Mouse (Mus musculus) intestine, embryonic 14.5 days (tissue): ENCODE data around the gene Nhsl1. TPM values are rescaled to one million over a fixed set of nuclear protein-coding genes. Genes with fewer than 3 reads are reported as not detected.
A peak's percentile ranks its signal among the peaks of the same experiment; 100 is the strongest.

Source experiments
- ATAC-seq: fragments of 200-750 bp; cut with Nextera tagmentation; replicated peaks from 2 replicates; pipeline ENCODE4 v1.8.0; 2017; ENCODE audit warnings: low read depth, moderate number of reproducible peaks, moderate TSS enrichment, moderate library complexity; ENCODE audit not compliant: low FRiP score, low TSS enrichment
- DNase-seq: peaks from one replicate; pipeline ENCODE4 v3.0.0-alpha.2; 2018; ENCODE audit warnings: low spot score
- H3K27ac ChIP-seq: fragments of 300-500 bp; sonication (generic); 2 replicates; pipeline ENCODE4 v1.5.1; 2014; ENCODE audit warnings: low read depth, mild to moderate bottlenecking, control low read depth
- H3K27me3 ChIP-seq: fragments of 300-500 bp; sonication (generic); replicated peaks from 2 replicates; pipeline ENCODE4 v1.6.1; 2014; ENCODE audit warnings: low read length, control low read depth; ENCODE audit not compliant: control insufficient read depth, insufficient read depth
- H3K36me3 ChIP-seq: fragments of 300-500 bp; sonication (generic); 2 replicates; pipeline ENCODE4 v1.6.1; 2014; ENCODE audit warnings: low read length, control low read depth; ENCODE audit not compliant: control insufficient read depth, insufficient read depth
- H3K4me1 ChIP-seq: fragments of 300-500 bp; sonication (generic); replicated peaks from 2 replicates; pipeline ENCODE4 v1.6.1; 2014; ENCODE audit warnings: low read length, control low read depth, mixed read lengths; ENCODE audit not compliant: control insufficient read depth, insufficient read depth
- H3K4me2 ChIP-seq: fragments of 300-500 bp; sonication (generic); 2 replicates; pipeline ENCODE4 v1.6.1; 2014; ENCODE audit warnings: low read length
- H3K4me3 ChIP-seq: fragments of 300-500 bp; sonication (generic); 2 replicates; pipeline ENCODE4 v1.5.1; 2014; ENCODE audit warnings: low read depth, low read length, control low read depth, mixed read lengths
- H3K9ac ChIP-seq: fragments of 300-500 bp; sonication (generic); 2 replicates; pipeline ENCODE4 v1.6.1; 2014; ENCODE audit warnings: mild to moderate bottlenecking, low read length
- H3K9me3 ChIP-seq: fragments of 300-500 bp; sonication (generic); 2 replicates; pipeline ENCODE4 v1.6.1; 2016; ENCODE audit warnings: low read length, control low read depth; ENCODE audit not compliant: control insufficient read depth
- WGBS: fragments of 180-500 bp; shearing (Covaris S2); extraction: QIAGEN DNeasy Blood & Tissue Kit; methylation state at CpG from one replicate; pipeline ENCODE4 v1.1.7; 2014; 5-methylcytosine and 5-hydroxymethylcytosine counted together
- polyA plus RNA-seq: library from polyadenylated mRNA; unstranded; fragments of >200 nt; fragmentation: Nextera tagmentation; extraction: Ambion mirVana; gene quantifications from 2 replicates; pipeline ENCODE4 v1.2.1, GENCODE M21; 2014

Gene Nhsl1
- polyA plus RNA-seq, 1 experiment from 2014 or later, result 10.6 TPM

- Histone ChIP-seq H3K4me1 (peaks cover 13% of the 10 kb centered on the region), H3K4me2 (peak overlapping the region; percentile 85), H3K27me3 (no peaks in the 10 kb centered on the region), H3K27ac (no peak overlapping the region), H3K4me3 (peak overlapping the region; percentile 90), H3K9ac (peak overlapping the region; percentile 88; the same call in 1 of the 2 replicates), H3K36me3 (no peaks in the 10 kb centered on the region), H3K9me3 (no peaks in the 10 kb centered on the region)
- no peak for DNase-seq
- no peak for ATAC-seq
- WGBS, result 28% methylated on average over 4 of the region's 4 CpGs
Observed at GRCm38 (mm10) chr10:18319691-18320090, 906 bp downstream of the Nhsl1 start.

GRCm38 (mm10) chr10:18321861-18322260 lies 3.1 kb downstream of the Nhsl1 start:
- no peaks in the 10 kb centered on the region for H3K36me3 ChIP-seq
- H3K4me2 ChIP-seq, result no peak overlapping the region
- H3K27me3 ChIP-seq, result no peaks in the 10 kb centered on the region
- no peak overlapping the region for H3K4me3 ChIP-seq
- H3K9me3 ChIP-seq, result no peaks in the 10 kb centered on the region
- ATAC-seq, result no peak
- DNase-seq, result no peak
- WGBS, result 88% methylated on average over 6 of the region's 6 CpGs
- no peak overlapping the region for H3K9ac ChIP-seq
- H3K4me1 ChIP-seq, result peaks cover 13% of the 10 kb centered on the region
- H3K27ac ChIP-seq, result no peak overlapping the region

- no peak for DNase-seq
- Histone ChIP-seq H3K27me3 (no peaks in the 10 kb centered on the region), H3K4me2 (no peak overlapping the region), H3K4me3 (no peak overlapping the region), H3K4me1 (peaks cover 9% of the 10 kb centered on the region), H3K27ac (no peak overlapping the region), H3K9me3 (no peaks in the 10 kb centered on the region), H3K9ac (no peak overlapping the region), H3K36me3 (no peaks in the 10 kb centered on the region)
- 49% methylated on average over 4 of the region's 4 CpGs for WGBS
- ATAC-seq, result no peak
Observed at GRCm38 (mm10) chr10:18323701-18324100, 4.9 kb downstream of the Nhsl1 start.

GRCm38 (mm10) chr10:18328331-18328908 lies 9.6 kb downstream of the Nhsl1 start:
- H3K27ac ChIP-seq, result no peak overlapping the region
- no peaks in the 10 kb centered on the region for H3K27me3 ChIP-seq
- H3K4me3 ChIP-seq, result no peak overlapping the region
- no peak for DNase-seq
- 60% methylated on average over 5 of the region's 5 CpGs for WGBS
- peak; percentile 42; the same call in 1 of the 2 replicates for ATAC-seq
- no peaks in the 10 kb centered on the region for H3K9me3 ChIP-seq
- H3K36me3 ChIP-seq, result no peaks in the 10 kb centered on the region
- H3K9ac ChIP-seq, result no peak overlapping the region
- peaks cover 8% of the 10 kb centered on the region; the same call in 1 of the 2 replicates for H3K4me1 ChIP-seq
- no peak overlapping the region for H3K4me2 ChIP-seq

GRCm38 (mm10) chr10:18329096-18330038 lies 10.6 kb downstream of the Nhsl1 start:
- Histone ChIP-seq H3K9ac (peak overlapping the region; percentile 37), H3K27ac (peak overlapping the region; percentile 2; the same call in 1 of the 2 replicates)
- peak; percentile 77 for DNase-seq

GRCm38 (mm10) chr10:18330445-18330844 lies 11.7 kb downstream of the Nhsl1 start:
- Histone ChIP-seq H3K9me3 (no peaks in the 10 kb centered on the region), H3K36me3 (no peaks in the 10 kb centered on the region), H3K4me2 (no peak overlapping the region), H3K27me3 (no peaks in the 10 kb centered on the region), H3K9ac (no peak overlapping the region), H3K27ac (no peak overlapping the region), H3K4me1 (peaks cover 8% of the 10 kb centered on the region; the same call in 1 of the 2 replicates), H3K4me3 (no peak overlapping the region)
- DNase-seq (no peak), ATAC-seq (no peak)
- WGBS, result 77% methylated on average over 5 of the region's 5 CpGs

More at GRCm38 (mm10) chr10:18329096-18330038, 10.6 kb downstream of the Nhsl1 start:
- H3K27me3 ChIP-seq, result no peaks in the 10 kb centered on the region
- no peaks in the 10 kb centered on the region for H3K36me3 ChIP-seq
- H3K9me3 ChIP-seq, result no peaks in the 10 kb centered on the region
- peak overlapping the region; percentile 23 for H3K4me3 ChIP-seq
- WGBS, result 8% methylated on average over 22 of the region's 23 CpGs
- peak overlapping the region; percentile 47 for H3K4me2 ChIP-seq
- peaks cover 8% of the 10 kb centered on the region; the same call in 1 of the 2 replicates for H3K4me1 ChIP-seq
- ATAC-seq, result peak; percentile 54; the same call in 1 of the 2 replicates

GRCm38 (mm10) chr10:18333575-18333974 lies 14.8 kb downstream of the Nhsl1 start:
- no peaks in the 10 kb centered on the region for H3K27me3 ChIP-seq
- ATAC-seq, result no peak
- 53% methylated on average over 4 of the region's 4 CpGs for WGBS

GRCm38 (mm10) chr10:18334176-18334575 lies 15.4 kb downstream of the Nhsl1 start:
- H3K27me3 ChIP-seq, result no peaks in the 10 kb centered on the region
- H3K4me2 ChIP-seq, result no peak overlapping the region
- no peaks in the 10 kb centered on the region for H3K9me3 ChIP-seq
- no peak for ATAC-seq
- WGBS, result 96% methylated on average over 4 of the region's 4 CpGs
- no peak overlapping the region for H3K4me3 ChIP-seq
- no peaks in the 10 kb centered on the region for H3K36me3 ChIP-seq
- no peak overlapping the region for H3K27ac ChIP-seq
- H3K9ac ChIP-seq, result no peak overlapping the region
- peaks cover 7% of the 10 kb centered on the region; the same call in 1 of the 2 replicates for H3K4me1 ChIP-seq
- DNase-seq, result no peak

More at GRCm38 (mm10) chr10:18333575-18333974, 14.8 kb downstream of the Nhsl1 start:
- Histone ChIP-seq H3K36me3 (no peaks in the 10 kb centered on the region), H3K9ac (no peak overlapping the region), H3K4me2 (no peak overlapping the region), H3K4me3 (no peak overlapping the region), H3K4me1 (peaks cover 8% of the 10 kb centered on the region; the same call in 1 of the 2 replicates), H3K27ac (no peak overlapping the region), H3K9me3 (no peaks in the 10 kb centered on the region)
- no peak for DNase-seq
